In genomic region chr2:168080431-168081246, GRCm38 (mm10) we compare ENCODE assay signal across 7 mouse cellular contexts. TPM values are rescaled to one million over a fixed set of nuclear protein-coding genes. Genes with fewer than 3 reads are reported as not detected.
DNase-seq lines count a peak whose midpoint lies in the region; ATAC-seq and TF ChIP-seq lines count a peak whose summit lies in the region.

Pard6b (plus strand) TSS chr2:168081004.

- H3K4me2 ChIP-seq in intestine, postnatal 0 days (replicated peaks; ENCODE audit: low read depth) = peak within 1 kb of the TSS; percentile 90
- peak within 1 kb of the TSS; percentile 99 for H3K4me2 ChIP-seq in midbrain, embryonic 12.5 days (replicated peaks)

- no peak for TF ChIP-seq CTCF in intestine, postnatal 0 days (IDR thresholded peaks at IDR 0.05; ENCODE audit: low read depth)
- TF ChIP-seq CTCF in small intestine, adult 2 months (IDR thresholded peaks at IDR 0.05; ENCODE audit: extremely low read depth, insufficient read length, insufficient replicate concordance, low read depth, low read length) = no peak

- under 1% methylated on average over 110 of the region's 110 CpGs for WGBS in embryonic facial prominence, embryonic 10.5 days
- 0% methylated on average over 97 of the region's 110 CpGs for WGBS in intestine, postnatal 0 days
- under 1% methylated on average over 70 of the region's 110 CpGs for WGBS in midbrain, embryonic 12.5 days
- WGBS in small intestine, adult 2 months = under 1% methylated on average over 107 of the region's 110 CpGs

- H3K4me1 ChIP-seq in embryonic facial prominence, embryonic 10.5 days = peaks cover 41% of the 10 kb centered on the region
- no peaks in the 10 kb centered on the region for H3K4me1 ChIP-seq in intestine, postnatal 0 days (replicated peaks; ENCODE audit: control insufficient read depth, insufficient read depth, low read length)
- H3K4me1 ChIP-seq in midbrain, embryonic 12.5 days = peaks cover 17% of the 10 kb centered on the region
- H3K4me1 ChIP-seq in small intestine, adult 2 months (ENCODE audit: control insufficient read depth, insufficient read depth, insufficient read length, low read length) = peaks cover 25% of the 10 kb centered on the region

- intact Hi-C loops in left cerebral cortex, postnatal 4 days (cut with DNase I) = no loop called here

- peak; percentile 93 for DNase-seq in adrenal gland, postnatal 10 days
- DNase-seq in embryonic facial prominence, embryonic 10.5 days (ENCODE audit: low spot score) = peak; percentile 99
- DNase-seq in gonadal fat pad, adult 2 months (ENCODE audit: low read depth) = peak; percentile 68
- peak; percentile 97 for DNase-seq in left cerebral cortex, postnatal 4 days

- H3K36me3 ChIP-seq in embryonic facial prominence, embryonic 10.5 days (replicated peaks) = no peaks in the 10 kb centered on the region
- H3K36me3 ChIP-seq in intestine, postnatal 0 days (ENCODE audit: control insufficient read depth, insufficient read depth) = no peaks in the 10 kb centered on the region
- no peaks in the 10 kb centered on the region for H3K36me3 ChIP-seq in midbrain, embryonic 12.5 days
- no peaks in the 10 kb centered on the region for H3K36me3 ChIP-seq in small intestine, adult 2 months (ENCODE audit: control insufficient read depth, insufficient read depth, low read length)

- peak within 1 kb of the TSS; percentile 80 for H3K9ac ChIP-seq in intestine, postnatal 0 days (ENCODE audit: low read depth, low read length)
- H3K9ac ChIP-seq in midbrain, embryonic 12.5 days (replicated peaks) = peak within 1 kb of the TSS; percentile 81

- TF ChIP-seq POLR2A in small intestine, adult 2 months (IDR thresholded peaks at IDR 0.05; ENCODE audit: low read depth, low read length) = peak; percentile 77; the same call in 1 of the 2 replicates

- H3K9me3 ChIP-seq in embryonic facial prominence, embryonic 10.5 days = no peaks in the 10 kb centered on the region
- H3K9me3 ChIP-seq in intestine, postnatal 0 days (ENCODE audit: control insufficient read depth) = no peaks in the 10 kb centered on the region
- no peaks in the 10 kb centered on the region for H3K9me3 ChIP-seq in midbrain, embryonic 12.5 days

- H3K27ac ChIP-seq in embryonic facial prominence, embryonic 10.5 days (replicated peaks) = peak within 1 kb of the TSS; percentile 89
- H3K27ac ChIP-seq in intestine, postnatal 0 days (ENCODE audit: low read depth, low read length) = peak within 1 kb of the TSS; percentile 94
- H3K27ac ChIP-seq in midbrain, embryonic 12.5 days (replicated peaks) = peak within 1 kb of the TSS; percentile 80
- peak within 1 kb of the TSS; percentile 99 for H3K27ac ChIP-seq in small intestine, adult 2 months (ENCODE audit: insufficient read depth, low read depth, low read length)

- peak; percentile 86 for ATAC-seq in intestine, postnatal 0 days
- peak; percentile 95 for ATAC-seq in midbrain, embryonic 12.5 days (ENCODE audit: low FRiP score, low read depth)

- H3K27me3 ChIP-seq in embryonic facial prominence, embryonic 10.5 days (replicated peaks; ENCODE audit: low read depth, poor library complexity, severe bottlenecking) = peaks cover 49% of the 10 kb centered on the region
- H3K27me3 ChIP-seq in intestine, postnatal 0 days (replicated peaks; ENCODE audit: control insufficient read depth, insufficient read depth, low read length) = no peaks in the 10 kb centered on the region
- peaks cover 21% of the 10 kb centered on the region for H3K27me3 ChIP-seq in midbrain, embryonic 12.5 days
- no peaks in the 10 kb centered on the region for H3K27me3 ChIP-seq in small intestine, adult 2 months (ENCODE audit: control insufficient read depth, insufficient read depth, low read length)

- peak within 1 kb of the TSS; percentile 88 for H3K4me3 ChIP-seq in embryonic facial prominence, embryonic 10.5 days
- peak within 1 kb of the TSS; percentile 78 for H3K4me3 ChIP-seq in intestine, postnatal 0 days (ENCODE audit: low read depth, low read length)
- peak within 1 kb of the TSS; percentile 88 for H3K4me3 ChIP-seq in midbrain, embryonic 12.5 days
- H3K4me3 ChIP-seq in small intestine, adult 2 months (ENCODE audit: low read depth, low read length) = peak within 1 kb of the TSS; percentile 92

RNA-seq across cellular contexts. Expression of gene Pard6b, which starts in this region (rescaled TPM):
- 1 to 10 TPM; 2.1 to 2.3 TPM for total RNA-seq in adrenal gland, postnatal 10 days (2021)
- polyA plus RNA-seq in embryonic facial prominence, embryonic 10.5 days (2016; fragmentation: Nextera tagmentation; extraction: Ambion mirVana) = 7.3 and 7.4 TPM in 2 replicates
- 8.9 and 13.0 TPM in 2 replicates for polyA plus RNA-seq in gonadal fat pad, adult 2 months (2012; rRNA removed)
- polyA plus RNA-seq in intestine, postnatal 0 days (2015; fragmentation: Nextera tagmentation; extraction: Ambion mirVana) = 13.8 and 17.3 TPM in 2 replicates
- total RNA-seq in left cerebral cortex, postnatal 4 days (2021) = 1 to 10 TPM; 4.3 to 4.9 TPM
- polyA plus RNA-seq in midbrain, embryonic 12.5 days (2016; fragmentation: Nextera tagmentation; extraction: Ambion mirVana) = 8.6 and 11.4 TPM in 2 replicates
- polyA plus RNA-seq in small intestine, adult 2 months (2012; rRNA removed) = 18.2 and 55.5 TPM in 2 replicates

Comparison
In these comparisons a context has a peak if more than half of its experiments do, and no peak if none do; other contexts are left out.
1. Peak in every context shown above with its lines: DNase-seq, ATAC-seq, H3K4me3 ChIP-seq and H3K27ac ChIP-seq.